Mouse (Mus musculus) B cell, adult 2 months (primary cell): Measurements from ENCODE around the gene Vwa8.
A peak's percentile ranks its signal among the peaks of the same experiment; 100 is the strongest.

Experiments used
- DNase-seq, 2 experiments: peaks; one replicate each; pipeline ENCODE4 v3.0.0; 2022

Gene Vwa8

DNA sequence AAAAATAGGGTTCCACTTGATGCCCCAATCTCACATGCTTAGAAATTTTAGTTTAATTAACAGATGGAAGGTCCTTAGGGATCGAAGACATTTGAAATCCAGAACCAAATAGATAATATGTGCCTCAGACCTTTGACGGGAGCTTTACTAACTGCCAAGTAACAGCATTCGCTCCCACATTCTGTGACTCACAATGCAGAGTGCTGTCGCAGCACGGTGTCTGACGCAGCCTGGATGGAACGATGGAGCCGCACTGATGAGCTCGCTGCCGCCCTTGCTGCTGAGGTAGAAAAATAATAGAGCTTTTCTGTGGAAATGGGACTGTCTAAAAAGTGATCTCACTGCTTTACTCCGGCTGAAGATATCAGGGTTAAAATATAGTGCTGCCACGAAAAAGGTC is 248.3 kb downstream of the Vwa8 start:
- no peak for DNase-seq

DNA sequence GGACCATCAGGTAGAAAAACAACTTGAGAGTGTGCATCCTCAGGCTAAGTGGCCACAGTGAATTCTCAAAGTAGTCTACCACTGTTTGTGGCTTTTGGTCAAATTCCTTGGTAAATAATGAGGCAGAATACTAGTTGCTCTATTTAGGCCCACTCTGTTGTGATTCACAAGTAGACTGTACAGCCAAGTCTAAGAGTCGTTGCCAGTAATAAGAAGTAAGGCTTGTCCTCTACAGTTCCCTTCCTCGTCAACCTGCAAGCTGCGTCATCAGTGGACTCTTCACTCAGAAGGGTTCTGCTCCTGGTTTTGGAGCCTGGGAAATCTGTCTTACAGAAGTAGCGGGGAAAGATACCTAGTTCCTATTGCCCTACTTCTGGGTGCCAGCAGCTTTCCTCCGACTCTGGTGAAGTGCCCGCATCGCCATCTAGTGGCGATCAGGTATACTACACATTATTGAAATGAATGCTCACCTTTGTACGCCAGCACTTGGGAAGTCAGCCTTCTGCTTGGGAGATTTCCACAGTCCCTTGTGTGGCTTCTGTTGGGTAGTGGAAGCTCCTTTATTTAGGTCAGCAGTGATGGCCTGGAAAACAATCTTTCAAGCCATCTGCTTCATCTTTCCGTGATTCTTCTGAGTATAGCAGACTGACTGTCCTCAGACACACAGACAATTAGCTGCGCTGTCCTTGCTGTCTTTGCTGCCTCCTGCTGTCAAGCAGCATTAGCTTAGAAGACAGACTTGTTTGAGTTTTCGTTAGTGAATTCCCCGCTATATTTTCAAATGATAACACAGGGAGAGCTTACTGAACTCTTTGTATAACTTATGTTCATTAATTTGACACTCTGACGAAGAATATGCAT is 258.0 kb downstream of the Vwa8 start:
- DNase-seq = peak; percentile 61 to 68

DNA sequence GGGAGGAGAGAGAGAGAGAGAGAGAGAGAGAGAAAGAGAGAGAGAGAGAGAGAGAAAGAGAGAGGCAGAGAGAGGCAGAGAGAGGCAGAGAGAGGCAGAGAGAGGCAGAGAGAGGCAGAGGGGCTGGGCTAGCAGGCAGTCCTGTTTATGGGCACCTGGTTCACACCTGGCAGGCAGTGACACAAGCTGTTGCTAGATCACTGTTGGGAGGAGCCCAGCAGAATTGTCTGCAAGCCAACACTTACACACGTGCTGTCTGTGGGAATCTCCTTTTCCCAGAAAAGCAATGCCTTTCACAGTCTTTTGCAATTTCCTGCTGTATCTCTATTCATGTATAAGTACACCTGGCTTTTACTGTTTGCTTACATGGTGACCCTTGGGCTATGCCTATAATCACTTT is 260.5 kb downstream of the Vwa8 start:
- DNase-seq = no peak

DNA sequence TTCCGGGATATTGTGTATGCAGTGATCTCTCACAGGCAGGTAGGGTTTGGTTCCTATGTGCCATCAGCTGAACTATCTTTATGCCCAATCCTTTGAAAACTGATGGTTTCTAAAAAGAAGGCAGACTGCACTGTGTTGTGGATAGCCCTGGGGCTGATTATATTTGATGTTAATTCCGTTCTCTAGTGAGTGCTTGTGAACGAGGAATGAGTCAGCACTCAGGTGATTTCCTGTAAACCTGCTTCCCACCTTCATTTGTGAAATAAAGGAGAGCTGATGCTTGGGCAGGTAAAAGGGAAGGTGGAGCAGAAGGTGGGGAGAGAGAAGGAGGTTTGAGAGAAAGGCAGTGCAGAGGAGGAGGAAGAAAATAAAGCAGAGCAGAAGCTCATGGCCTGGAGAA is 261.2 kb downstream of the Vwa8 start:
- no peak for DNase-seq

DNA sequence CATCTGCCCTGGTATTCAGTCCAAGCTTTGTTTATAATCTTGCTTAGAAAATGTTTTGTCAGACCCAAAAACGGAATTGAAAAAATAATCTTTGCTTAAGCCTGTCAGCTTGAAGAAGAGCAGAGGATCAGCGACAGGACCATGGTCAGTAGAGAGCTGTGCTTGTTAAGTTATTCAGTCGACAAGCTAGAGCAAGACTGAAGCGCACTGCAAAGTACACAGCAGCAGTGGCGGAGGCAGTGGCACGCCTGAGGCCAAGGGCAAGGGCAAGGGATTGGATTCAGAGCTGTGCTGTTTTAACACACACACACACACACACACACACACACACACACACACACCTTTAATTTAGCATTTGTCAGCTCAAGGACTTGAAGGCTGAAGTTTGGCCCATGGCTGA is 263.2 kb downstream of the Vwa8 start:
- DNase-seq = no peak

DNA sequence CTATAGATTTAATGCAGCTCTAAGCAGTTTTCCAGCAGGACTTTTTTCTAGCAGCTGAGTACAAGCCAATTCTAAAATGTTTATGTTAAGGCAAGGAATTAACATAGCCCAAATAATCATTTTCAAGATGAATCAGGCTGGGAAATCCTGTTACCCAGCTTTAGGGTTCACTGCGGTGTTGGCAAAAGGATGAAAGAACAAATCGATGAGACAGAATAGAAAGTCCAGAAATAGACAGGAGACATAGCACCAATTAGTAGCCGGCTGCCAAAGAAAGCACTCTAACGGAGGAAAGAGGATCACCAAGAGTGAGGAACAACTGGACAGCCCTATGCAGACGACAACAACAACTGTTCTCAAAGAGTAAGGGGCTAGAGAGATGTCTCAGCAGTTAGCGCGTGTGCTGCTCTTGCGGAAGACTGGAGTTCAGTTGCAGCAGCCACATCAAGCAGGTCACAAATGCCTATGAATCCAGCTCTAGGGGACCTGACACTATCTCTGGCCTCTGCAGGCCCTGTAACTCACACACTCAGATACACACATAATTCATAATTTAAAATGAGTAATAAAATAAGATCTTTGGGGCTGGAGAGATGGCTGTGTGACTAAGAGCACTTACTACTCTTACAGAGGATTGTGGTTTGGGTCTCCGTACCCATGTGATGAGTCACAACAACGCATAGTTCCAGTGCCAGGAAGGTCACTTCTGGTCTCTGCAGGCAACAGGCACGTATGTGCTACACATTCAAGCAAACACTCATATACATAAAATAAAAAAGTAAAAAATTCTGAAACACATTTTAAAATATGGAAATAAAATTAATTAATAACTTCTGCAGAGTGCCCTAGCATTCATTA is 265.9 kb downstream of the Vwa8 start:
- DNase-seq = no peak

DNA sequence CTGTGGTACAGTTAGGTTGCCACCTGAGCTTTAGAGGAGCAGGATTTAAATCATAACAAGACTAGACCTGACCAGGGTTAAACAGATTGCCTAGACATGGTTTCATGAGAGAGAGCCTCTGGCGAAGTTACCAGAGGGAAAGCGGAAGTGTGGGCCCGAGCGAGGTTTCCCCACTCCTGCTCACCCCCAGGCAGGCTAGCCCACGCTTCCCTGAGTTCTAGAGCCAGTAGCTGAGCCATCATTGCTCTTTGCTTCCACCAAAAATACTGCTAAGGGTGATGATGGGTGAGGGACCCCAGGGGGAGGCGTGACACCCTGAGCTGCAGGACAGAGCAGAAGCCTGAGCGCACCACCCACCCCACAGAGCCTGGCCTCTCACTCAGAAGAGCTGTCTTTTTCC is 269.6 kb downstream of the Vwa8 start:
- DNase-seq = no peak

DNA sequence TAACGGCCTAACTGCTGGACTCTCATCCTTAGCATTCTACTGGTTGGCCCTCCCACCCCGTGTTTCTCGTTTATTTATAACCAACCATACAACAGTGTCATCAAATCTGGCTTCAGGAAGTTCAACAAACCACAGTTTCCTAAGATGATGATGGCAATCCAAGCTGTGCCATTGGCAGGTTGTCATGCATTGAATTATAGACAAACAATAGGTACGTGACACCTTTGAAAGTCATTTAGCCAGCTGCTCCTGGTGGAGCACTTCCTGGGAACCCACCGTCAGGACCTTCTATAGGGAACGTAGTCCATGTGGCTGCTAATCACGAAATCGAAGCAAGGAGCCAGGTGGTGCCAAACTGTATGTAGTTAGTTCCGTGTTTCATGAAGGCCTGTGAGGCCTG is 270.5 kb downstream of the Vwa8 start:
- DNase-seq = no peak

DNA sequence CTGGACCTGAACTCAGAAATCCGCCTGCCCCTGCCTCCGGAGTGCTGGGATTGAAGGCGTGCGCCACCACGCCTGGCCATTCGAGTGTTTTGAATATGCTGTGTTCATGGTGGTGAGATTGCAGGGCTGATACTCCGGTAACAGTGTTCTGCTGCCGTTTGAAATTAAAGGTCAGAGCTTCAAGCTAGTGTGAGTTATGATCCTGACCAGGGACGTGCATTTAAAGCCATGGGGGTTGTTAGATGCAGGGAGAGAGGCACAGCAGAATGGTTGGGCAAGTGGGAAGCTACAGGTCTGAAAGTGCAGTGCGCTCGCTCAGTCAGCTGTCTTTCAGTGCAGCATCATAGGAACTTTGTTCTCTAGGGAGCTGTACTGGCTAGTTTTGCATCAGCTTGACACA is 271.8 kb downstream of the Vwa8 start:
- no peak for DNase-seq

DNA sequence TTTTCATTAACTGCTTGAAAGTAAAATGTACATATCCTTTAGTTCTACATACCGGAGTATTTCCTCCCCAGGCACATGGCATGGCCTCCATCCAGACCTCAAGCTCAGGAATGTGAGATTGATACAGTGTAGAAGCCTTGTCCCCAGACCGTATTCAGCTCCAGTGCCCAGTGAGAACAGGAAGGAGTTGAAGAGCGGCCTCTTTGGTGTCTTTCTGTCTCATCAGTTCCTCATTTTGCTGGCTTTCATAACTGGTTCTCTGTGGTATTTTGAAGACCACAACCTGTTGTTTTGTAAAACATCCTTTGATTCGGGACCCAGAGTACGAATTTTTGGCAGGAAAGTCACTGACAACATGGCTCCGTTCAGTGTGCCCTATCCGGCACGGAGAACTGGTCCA is 274.6 kb downstream of the Vwa8 start:
- DNase-seq = peak; percentile 16 to 36

DNA sequence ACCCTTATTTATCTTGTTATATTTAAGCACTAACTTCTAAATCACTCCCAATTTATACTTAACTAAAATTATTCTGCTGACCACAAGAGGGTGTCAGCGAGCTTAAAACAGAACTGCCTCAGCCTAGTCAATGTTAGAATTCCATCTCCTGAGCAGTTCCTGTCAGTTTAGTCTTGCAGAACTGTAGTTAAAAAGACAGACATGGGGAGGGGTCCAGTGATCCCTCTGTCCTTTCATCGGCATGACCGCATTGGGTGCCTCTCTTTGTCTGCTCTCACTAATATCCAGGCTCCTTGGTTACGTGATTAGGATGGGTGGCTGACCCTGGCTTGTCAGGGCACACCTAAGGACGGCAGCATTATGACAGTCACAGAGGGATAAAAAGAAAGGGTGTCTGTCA is 275.8 kb downstream of the Vwa8 start:
- peak; percentile 45 to 49 for DNase-seq

DNA sequence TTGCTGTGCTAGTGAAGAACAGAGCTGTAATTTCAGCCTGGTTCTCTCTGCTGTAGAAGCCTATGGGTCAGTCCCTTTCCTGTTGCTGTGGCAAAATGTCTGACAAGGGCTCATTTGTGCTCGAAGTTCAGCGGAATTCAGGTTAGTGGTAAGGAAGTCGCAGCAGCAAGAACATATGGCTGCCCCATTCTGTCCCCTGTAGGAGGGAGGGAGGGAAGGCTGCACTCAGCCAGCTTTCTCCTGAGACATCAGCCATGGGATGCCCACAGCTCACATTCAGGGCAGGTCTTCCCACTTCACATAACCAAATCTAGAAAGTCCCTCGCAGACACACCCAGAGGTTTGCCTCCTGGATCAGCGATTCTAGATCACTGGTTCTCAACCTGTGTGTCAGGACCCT is 277.3 kb downstream of the Vwa8 start:
- no peak for DNase-seq

DNA sequence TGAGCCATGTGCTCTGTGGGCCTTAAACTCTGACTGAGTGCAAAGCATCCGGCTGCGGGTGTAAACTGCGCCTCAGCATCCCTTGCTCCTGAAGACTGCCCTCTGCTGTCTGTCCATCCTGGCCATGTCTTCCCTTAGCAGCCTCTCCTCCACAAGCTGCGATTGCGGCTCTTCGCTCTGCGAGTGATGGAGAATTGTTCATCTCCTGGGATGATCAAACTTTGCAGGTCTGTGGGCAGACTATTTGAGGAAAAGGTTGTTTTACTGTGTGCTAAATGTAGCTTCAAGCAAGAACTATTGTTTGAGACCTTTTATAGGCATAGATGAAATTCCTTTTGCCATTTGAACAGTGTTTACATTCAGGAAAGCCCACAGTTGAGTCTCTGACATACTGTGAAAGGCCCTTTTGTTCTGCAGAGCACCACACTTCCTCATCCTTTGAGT is 286.1 kb downstream of the Vwa8 start:
- no peak for DNase-seq

DNA sequence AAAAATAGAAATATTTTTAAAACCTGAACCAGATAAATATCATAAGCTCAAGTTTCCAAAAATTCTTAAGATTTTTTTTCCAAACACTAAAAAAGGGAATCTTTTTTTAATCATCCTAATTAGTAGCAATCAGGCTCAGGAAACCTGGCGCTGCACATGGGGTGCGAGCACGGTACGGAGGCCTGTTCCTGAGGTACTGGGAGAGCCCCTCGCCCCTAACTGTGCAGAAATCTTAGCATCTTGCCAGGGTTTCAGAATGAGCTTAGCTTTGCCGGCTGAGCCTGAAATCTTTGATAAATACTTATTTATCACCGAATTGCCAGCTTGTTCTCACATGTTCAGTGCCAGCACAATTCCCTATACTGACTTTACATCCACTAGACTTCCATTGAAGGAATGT is 286.6 kb downstream of the Vwa8 start:
- no peak for DNase-seq

DNA sequence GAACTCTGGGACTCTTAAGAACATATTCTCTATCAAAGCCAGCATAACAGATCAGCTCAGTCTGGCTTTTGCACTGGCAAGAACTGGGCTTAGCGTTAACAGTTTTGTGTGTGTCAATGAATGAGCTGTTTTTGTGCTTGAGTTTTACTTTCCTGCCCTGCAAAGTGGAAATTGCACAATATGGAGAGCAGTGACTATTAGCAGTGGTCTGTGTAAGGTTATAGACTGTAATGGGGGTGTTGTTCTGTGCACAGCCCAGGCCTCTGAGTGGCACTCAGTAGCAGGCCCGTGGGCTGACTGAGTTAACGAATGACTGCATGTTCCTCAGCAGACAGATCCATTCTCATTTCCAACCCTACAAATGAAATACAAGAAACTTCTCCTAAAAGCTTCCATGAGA is 287.7 kb downstream of the Vwa8 start:
- DNase-seq = no peak

DNA sequence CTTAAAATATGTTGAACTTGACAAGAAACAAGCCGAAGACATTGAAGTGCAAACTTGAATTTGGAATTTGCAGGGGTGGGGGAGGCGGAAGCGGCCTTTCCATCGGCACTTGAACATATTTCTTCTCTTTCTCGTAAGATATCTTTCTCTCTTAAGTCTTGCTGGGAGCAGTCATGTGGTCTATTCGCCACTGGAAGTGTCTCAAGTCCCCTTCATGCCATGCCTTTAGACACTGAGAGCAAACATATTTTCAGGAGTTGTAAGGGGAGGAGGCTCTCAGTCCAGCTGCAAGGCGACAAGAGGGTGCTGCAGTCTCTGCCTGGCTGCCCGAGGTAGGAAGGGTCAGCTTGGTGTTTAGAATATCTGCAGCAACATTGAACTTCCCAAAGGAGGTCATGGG is 288.2 kb downstream of the Vwa8 start:
- DNase-seq = no peak

DNA sequence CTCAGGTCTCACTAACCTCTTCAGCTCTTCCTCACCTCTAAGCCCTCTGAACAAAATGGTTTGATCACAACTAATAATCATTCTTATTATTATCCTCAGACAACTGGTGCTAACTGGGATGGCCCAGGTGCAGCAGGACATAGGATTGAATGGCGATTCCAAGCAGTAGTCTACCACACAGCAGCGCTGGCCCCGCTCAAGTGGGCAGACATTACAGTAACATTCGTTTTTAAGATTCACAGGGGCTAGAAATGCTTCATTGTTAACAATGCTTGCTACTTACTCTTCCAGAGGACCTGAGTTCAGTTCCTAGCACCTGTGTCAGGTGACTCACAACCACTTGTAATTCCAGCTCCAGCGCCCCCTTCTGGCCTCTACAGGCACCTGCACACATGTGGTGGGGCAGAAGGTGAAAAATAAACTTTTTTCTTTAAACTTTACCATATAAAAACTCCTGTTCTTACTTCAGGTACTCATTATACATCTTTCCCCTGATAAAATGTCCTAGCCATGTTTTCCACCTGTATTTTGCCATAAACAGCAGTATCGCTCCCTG is 290.3 kb downstream of the Vwa8 start:
- no peak for DNase-seq

DNA sequence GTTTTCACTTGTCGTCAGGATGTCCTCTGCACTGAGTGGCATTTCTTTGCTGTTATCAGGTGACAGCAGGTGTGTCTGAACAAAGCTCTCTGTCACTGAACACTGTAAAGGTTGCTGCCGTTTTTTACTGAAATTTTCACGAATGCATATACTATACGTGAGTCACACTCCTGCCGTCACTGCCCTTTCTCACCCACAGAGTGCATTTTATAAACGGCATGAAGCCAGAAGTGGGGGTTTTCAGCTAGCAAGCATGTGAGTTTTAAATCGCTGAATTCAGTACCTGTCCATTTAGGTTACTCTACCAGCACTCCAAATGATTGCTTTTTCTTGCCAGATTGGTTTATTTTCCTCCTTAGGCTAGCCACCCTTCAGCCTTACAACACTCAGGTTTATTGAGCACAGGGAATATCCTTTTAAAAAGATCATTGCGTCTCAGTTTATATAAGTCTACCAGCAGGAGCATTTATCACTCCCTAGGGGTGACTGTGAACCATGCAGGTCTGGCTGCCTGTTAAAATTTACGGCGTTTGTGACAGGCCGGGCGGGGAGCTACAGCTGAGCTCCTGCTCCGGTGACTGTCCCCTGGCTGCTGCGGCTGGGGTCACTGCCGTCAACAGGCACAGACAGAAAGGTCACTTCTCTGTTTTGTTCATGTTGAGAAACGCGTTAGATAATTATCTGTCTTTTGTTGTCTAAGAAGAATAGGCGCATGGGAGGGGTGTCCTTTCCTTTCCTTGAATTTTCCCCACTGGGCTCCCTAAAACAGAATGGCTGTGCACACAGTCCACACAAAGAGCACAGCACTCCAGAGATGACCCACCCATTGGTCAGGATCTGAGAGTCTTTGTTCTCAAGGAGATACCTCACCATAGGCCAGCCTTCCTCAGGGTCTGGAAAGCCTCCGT is 291.3 kb downstream of the Vwa8 start:
- no peak for DNase-seq

DNA sequence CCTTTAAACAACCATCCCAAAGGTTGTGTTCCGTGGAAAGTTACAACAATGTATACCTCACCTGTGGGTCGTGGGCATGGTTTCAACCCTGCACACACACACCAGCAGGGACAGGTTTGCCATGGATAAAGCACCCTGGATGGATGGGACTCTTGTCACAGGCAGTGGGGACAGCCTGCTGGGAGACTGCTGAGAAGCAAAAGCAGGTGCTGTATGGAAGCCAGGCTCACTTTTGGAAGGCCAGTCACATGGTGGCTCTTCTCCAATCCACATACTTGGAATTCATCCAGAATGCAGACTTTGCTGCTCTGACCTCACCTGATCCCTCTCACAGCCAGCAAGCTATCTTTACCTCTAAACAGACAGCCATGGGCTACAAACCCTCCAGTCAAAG is 292.0 kb downstream of the Vwa8 start:
- no peak for DNase-seq

DNA sequence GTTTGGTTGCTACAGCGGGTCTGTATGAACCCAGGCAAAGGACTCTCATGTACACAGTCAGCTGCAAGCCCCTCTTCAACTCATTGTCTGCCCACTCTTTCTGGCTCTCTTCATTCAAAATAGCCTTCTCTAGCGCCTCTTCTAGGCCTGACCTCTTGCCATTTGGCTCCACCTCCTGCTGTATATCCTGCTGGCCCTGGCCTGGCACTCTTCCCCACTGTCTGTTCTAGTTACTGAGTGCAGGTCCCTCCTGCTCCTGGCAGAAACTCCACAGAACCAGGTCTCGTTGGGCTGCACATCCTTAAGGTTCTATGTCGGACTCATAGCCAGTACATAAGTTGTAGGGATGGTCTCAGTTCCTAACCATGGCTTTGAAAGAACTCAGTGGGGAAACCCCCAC is 293.5 kb downstream of the Vwa8 start:
- DNase-seq = no peak

DNA sequence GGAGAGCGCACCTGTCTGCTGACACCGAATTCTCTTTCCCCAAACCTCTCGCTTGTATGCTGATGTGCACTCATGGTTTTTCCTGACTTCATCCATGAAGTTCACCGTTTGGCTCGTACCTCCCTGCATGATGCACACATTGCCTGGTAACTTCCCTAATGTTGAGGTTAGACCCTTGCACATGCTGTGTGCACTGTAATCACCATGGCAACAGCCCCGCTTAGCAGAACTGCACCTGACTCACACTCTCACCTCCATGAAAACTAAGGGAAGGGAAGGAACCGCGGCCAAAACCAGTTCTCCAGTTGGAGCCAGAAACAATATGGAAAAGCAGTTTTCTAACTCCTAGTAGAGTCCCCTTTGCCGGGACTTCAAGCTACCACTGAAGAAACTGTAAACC is 294.8 kb downstream of the Vwa8 start:
- DNase-seq = no peak

DNA sequence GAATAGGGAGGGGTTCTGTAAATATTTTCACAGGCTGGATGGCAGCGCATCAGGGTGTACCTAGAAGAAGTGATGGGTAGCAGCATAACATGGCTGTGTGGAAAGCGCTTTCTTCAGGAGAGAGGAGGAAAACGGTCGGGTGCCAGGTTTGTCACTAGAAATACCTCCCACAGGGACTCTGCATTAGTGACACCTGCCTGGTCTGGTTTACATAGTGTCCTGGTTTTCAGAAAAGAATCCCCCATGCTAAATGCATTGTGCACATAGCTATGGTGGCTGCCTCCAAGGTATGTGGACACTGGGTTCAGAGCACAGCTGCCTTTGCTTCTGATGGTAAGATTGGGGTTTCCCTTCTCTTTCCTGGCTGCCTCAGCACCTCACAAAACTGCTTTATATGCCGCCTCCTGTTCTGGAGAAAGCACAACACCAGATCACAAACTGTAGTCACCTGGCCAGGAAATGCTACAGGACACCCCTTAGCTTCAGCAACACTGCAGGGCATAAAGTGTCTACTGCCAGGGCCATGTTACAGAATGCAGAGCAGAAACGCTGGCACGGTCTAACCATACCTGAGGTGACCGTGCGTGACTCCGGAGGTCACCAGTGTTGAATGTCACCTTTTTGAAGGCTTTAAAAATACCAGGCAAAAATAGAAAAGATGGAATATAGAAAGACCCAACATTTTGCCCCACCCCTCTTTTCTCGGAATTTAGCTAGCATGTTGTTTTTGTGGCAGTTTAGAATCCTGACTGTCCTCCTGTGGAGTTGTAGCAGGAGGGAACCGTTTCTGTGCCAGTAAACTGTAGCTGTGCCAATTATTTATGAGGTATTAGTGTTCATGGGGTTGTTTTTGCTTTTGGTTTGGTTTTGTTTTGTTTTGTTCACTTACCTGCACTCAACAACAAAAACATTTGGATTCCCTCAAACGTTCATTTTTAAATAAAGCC is 295.7 kb downstream of the Vwa8 start:
- no peak for DNase-seq
